Mouse (Mus musculus): Measurements from ENCODE around the gene Plekha7. TPM values are rescaled to one million over a fixed set of nuclear protein-coding genes. Genes with fewer than 3 reads are reported as not detected.

The Plekha7 gene
- polyA plus RNA-seq, 1 experiment from 2014 or later = 3.4 TPM

DNA sequence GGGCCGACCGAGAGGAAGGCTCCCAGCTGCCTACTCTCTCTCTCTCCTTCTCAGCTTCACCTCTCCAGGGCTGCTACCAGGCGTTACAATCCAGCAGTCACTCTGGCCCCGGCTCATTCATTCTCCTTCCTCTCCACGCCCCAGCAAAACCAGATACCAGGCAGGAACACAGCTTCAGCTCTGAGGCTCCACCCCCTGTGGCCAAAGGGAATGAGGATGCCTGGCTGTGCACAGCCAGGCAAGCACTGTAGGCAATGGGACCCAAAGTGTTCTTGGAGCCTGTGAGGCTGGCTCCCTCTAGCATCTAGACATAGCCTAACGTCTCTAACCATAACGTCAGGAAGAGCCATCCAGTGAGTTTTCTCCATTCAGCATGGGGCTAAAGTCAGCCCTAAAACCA is 109.8 kb downstream of the Plekha7 start:
- Histone ChIP-seq H3K36me3 (replicated peaks) (no peaks in the 10 kb centered on the region), H3K4me1 (replicated peaks) (peaks cover 13% of the 10 kb centered on the region; the same call in 1 of the 2 replicates), H3K9me3 (replicated peaks) (no peaks in the 10 kb centered on the region), H3K27ac (replicated peaks) (no peak overlapping the region), H3K4me2 (no peak overlapping the region), H3K9ac (no peak overlapping the region), H3K27me3 (no peaks in the 10 kb centered on the region), H3K4me3 (replicated peaks) (no peak overlapping the region)
- 12% methylated on average over 7 of the region's 7 CpGs for whole genome bisulfite sequencing (ENCODE audit: insufficient replicate concordance)
- no peak; the same call in 1 of the 2 replicates for ATAC-seq (ENCODE audit: insufficient read depth)

- H3K27ac ChIP-seq (replicated peaks) = no peak overlapping the region
These were observed 111.0 kb downstream of the Plekha7 start for GRCm38 (mm10) chr7:116196974-116197679.

DNA sequence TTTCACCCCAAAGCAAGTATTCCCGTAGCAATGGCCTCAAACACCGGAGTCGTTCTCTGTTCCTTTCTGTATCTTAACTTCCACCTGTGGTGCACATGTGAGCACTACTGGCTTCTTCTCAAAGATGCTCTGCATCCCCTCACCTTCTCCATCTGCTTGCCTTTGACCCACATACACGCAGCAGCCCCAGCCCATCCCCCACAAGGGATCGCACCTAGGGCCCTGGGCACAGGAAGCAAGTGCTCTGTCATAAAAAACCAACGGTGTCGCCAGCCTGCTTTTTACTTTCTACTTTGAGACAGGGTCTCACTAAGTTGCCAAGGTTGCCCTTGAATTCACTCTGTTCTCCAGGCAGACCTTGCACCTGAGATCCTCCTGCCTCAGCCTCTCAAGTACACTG is 113.2 kb downstream of the Plekha7 start:
- no peak for ATAC-seq (ENCODE audit: insufficient read depth)
- no peak overlapping the region for H3K27ac ChIP-seq (replicated peaks)
- H3K4me1 ChIP-seq (replicated peaks) = peaks cover 4% of the 10 kb centered on the region; the same call in 1 of the 2 replicates
- H3K36me3 ChIP-seq (replicated peaks) = no peaks in the 10 kb centered on the region
- WGBS (ENCODE audit: insufficient replicate concordance) = 59% methylated on average over 7 of the region's 7 CpGs
- no peaks in the 10 kb centered on the region for H3K27me3 ChIP-seq
- H3K4me2 ChIP-seq = no peak overlapping the region
- H3K4me3 ChIP-seq (replicated peaks) = no peak overlapping the region
- H3K9me3 ChIP-seq (replicated peaks) = no peaks in the 10 kb centered on the region
- H3K9ac ChIP-seq = no peak overlapping the region

More at GRCm38 (mm10) chr7:116196974-116197679, 111.0 kb downstream of the Plekha7 start:
- Histone ChIP-seq H3K9me3 (replicated peaks) (no peaks in the 10 kb centered on the region), H3K9ac (no peak overlapping the region), H3K27me3 (no peaks in the 10 kb centered on the region), H3K36me3 (replicated peaks) (no peaks in the 10 kb centered on the region), H3K4me1 (replicated peaks) (peaks cover 10% of the 10 kb centered on the region; the same call in 1 of the 2 replicates), H3K4me3 (replicated peaks) (no peak overlapping the region), H3K4me2 (no peak overlapping the region)
- ATAC-seq (ENCODE audit: insufficient read depth) = no peak
- 53% methylated on average over 8 of the region's 8 CpGs for WGBS (ENCODE audit: insufficient replicate concordance)

GRCm38 (mm10) chr7:116192966-116193365 is 115.2 kb downstream of the Plekha7 start:
- WGBS (ENCODE audit: insufficient replicate concordance) = 63% methylated on average over 7 of the region's 7 CpGs
- Histone ChIP-seq H3K9ac (no peak overlapping the region), H3K4me2 (no peak overlapping the region), H3K36me3 (replicated peaks) (no peaks in the 10 kb centered on the region), H3K27me3 (no peaks in the 10 kb centered on the region), H3K4me3 (replicated peaks) (no peak overlapping the region), H3K4me1 (replicated peaks) (no peaks in the 10 kb centered on the region; the same call in 1 of the 2 replicates), H3K9me3 (replicated peaks) (no peaks in the 10 kb centered on the region), H3K27ac (replicated peaks) (no peak overlapping the region)
- ATAC-seq (ENCODE audit: insufficient read depth) = no peak

DNA sequence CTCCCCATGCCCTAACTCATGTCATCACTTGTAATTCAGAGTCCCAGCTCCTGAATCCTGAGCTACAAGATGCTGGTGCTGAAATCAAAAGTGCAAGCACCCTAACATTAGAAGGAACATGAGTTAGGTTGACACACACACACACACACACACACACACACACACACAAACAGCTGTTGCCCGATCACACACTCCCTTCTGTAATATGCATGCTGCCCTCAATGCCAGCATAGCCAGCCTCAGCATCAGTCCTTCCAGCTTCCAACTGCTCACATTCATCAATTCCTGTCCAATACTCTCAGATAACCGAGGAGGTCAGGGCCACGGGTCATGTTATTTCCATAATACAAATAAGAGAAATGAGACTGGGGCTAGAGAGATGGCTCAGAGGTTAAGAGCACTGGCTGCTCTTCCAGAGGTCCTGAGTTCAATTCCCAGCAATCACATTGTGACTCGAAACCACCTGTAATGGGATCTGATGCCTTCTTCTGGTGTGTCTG is 116.0 kb downstream of the Plekha7 start:
- no peak overlapping the region for H3K4me3 ChIP-seq (replicated peaks)
- H3K9ac ChIP-seq = no peak overlapping the region
- 49% methylated on average over 4 of the region's 4 CpGs for WGBS (ENCODE audit: insufficient replicate concordance)
- no peaks in the 10 kb centered on the region for H3K4me1 ChIP-seq (replicated peaks)
- no peaks in the 10 kb centered on the region for H3K9me3 ChIP-seq (replicated peaks)
- H3K36me3 ChIP-seq (replicated peaks) = no peaks in the 10 kb centered on the region
- H3K27ac ChIP-seq (replicated peaks) = no peak overlapping the region
- H3K27me3 ChIP-seq = no peaks in the 10 kb centered on the region
- no peak overlapping the region for H3K4me2 ChIP-seq
- no peak for ATAC-seq (ENCODE audit: insufficient read depth)

- 31% methylated on average over 3 of the region's 3 CpGs for WGBS (ENCODE audit: insufficient replicate concordance)
- Histone ChIP-seq H3K4me2 (no peak overlapping the region), H3K9ac (no peak overlapping the region), H3K4me1 (replicated peaks) (no peaks in the 10 kb centered on the region), H3K4me3 (replicated peaks) (no peak overlapping the region), H3K27ac (replicated peaks) (no peak overlapping the region), H3K27me3 (no peaks in the 10 kb centered on the region), H3K36me3 (replicated peaks) (no peaks in the 10 kb centered on the region), H3K9me3 (replicated peaks) (no peaks in the 10 kb centered on the region)
- ATAC-seq (ENCODE audit: insufficient read depth) = no peak
These were observed 117.0 kb downstream of the Plekha7 start for GRCm38 (mm10) chr7:116191138-116191537.

DNA sequence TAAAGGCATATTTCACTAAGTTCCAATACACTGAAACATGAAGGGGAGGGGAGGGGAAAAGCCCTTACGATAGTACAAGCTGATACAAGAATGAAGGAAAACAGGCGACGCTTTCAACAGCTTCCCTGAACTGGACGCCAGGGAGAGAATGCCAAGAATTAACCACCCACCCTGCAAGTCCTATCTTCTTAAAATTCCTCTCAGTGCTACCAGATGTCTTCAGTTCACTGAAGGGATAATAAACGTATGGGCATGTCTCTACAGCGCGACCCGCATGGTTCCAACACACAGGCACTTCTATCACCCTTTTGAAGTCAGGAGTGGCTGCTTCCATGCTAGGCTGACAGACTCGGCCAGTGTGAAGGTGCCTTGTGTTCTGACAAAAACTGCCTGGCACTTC is 118.5 kb downstream of the Plekha7 start:
- Histone ChIP-seq H3K27me3 (no peaks in the 10 kb centered on the region), H3K4me3 (replicated peaks) (no peak overlapping the region), H3K4me2 (no peak overlapping the region), H3K36me3 (replicated peaks) (no peaks in the 10 kb centered on the region), H3K27ac (replicated peaks) (no peak overlapping the region), H3K9ac (no peak overlapping the region), H3K4me1 (replicated peaks) (no peaks in the 10 kb centered on the region), H3K9me3 (replicated peaks) (no peaks in the 10 kb centered on the region)
- no peak for ATAC-seq (ENCODE audit: insufficient read depth)
- WGBS (ENCODE audit: insufficient replicate concordance) = 62% methylated on average over 9 of the region's 9 CpGs

DNA sequence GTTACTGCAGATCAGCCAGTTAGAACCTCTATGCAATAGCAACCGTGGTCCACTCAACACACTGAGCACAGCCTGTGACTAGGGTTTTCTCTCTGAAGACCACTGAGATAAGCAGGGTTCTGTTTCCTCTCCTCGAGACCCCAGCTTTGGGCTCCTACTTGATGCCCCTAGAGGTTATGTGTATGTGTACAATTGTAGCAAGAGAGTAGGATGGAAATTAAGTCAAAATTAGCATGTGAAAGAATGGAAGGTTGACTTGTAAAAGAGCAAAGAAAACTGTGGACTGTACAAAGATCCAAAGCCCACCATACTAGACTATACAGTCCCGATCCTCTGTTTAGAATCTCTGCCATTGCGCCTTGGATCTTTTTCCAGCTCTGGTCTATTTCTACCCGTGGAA is 119.8 kb downstream of the Plekha7 start:
- 70% methylated on average over 5 of the region's 5 CpGs for WGBS (ENCODE audit: insufficient replicate concordance)
- Histone ChIP-seq H3K9me3 (replicated peaks) (no peaks in the 10 kb centered on the region), H3K9ac (no peak overlapping the region), H3K4me1 (replicated peaks) (peaks cover 5% of the 10 kb centered on the region; the same call in 1 of the 2 replicates), H3K4me2 (no peak overlapping the region), H3K4me3 (replicated peaks) (no peak overlapping the region), H3K27ac (replicated peaks) (no peak overlapping the region), H3K27me3 (no peaks in the 10 kb centered on the region), H3K36me3 (replicated peaks) (no peaks in the 10 kb centered on the region)
- no peak for ATAC-seq (ENCODE audit: insufficient read depth)

DNA sequence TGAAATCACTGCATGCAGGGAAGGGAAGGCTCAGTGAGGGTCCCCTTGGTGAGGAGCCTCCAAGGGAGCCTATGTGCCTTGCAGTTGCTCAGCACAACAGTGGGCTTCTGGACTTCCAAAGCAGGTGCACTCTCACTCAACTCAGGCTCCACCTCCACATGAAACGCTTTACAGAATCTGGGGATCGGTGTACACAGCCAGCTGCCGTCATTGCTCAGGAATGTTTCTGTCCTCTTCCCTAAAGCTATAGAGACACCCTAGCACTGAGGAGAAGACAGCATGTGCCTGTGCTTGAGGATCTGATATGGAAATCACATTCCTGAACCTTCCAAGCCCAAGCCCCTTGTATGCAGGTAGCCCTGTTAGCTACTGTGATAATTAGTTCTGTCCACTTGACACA is 120.7 kb downstream of the Plekha7 start:
- no peaks in the 10 kb centered on the region for H3K36me3 ChIP-seq (replicated peaks)
- no peaks in the 10 kb centered on the region for H3K27me3 ChIP-seq
- no peak overlapping the region for H3K27ac ChIP-seq (replicated peaks)
- H3K9me3 ChIP-seq (replicated peaks) = no peaks in the 10 kb centered on the region
- H3K4me2 ChIP-seq = no peak overlapping the region
- no peak overlapping the region for H3K4me3 ChIP-seq (replicated peaks)
- peaks cover 5% of the 10 kb centered on the region; the same call in 1 of the 2 replicates for H3K4me1 ChIP-seq (replicated peaks)
- no peak overlapping the region for H3K9ac ChIP-seq
- ATAC-seq (ENCODE audit: insufficient read depth) = no peak
- WGBS (ENCODE audit: insufficient replicate concordance) = 68% methylated on average over 3 of the region's 3 CpGs

- Histone ChIP-seq H3K9me3 (replicated peaks) (no peaks in the 10 kb centered on the region), H3K36me3 (replicated peaks) (no peaks in the 10 kb centered on the region), H3K4me3 (replicated peaks) (no peak overlapping the region), H3K4me1 (replicated peaks) (peaks cover 5% of the 10 kb centered on the region; the same call in 1 of the 2 replicates), H3K27ac (replicated peaks) (no peak overlapping the region), H3K4me2 (no peak overlapping the region), H3K9ac (no peak overlapping the region), H3K27me3 (no peaks in the 10 kb centered on the region)
- 59% methylated on average over 1 of the region's 1 CpGs for WGBS (ENCODE audit: insufficient replicate concordance)
- no peak for ATAC-seq (ENCODE audit: insufficient read depth)
These were observed 121.3 kb downstream of the Plekha7 start for GRCm38 (mm10) chr7:116186847-116187246.

- no peak for ATAC-seq (ENCODE audit: insufficient read depth)
- no peak overlapping the region for H3K9ac ChIP-seq
- H3K4me2 ChIP-seq = no peak overlapping the region
- no peaks in the 10 kb centered on the region for H3K27me3 ChIP-seq
- WGBS (ENCODE audit: insufficient replicate concordance) = 73% methylated on average over 5 of the region's 5 CpGs
- H3K27ac ChIP-seq (replicated peaks) = no peak overlapping the region
- peaks cover 5% of the 10 kb centered on the region; the same call in 1 of the 2 replicates for H3K4me1 ChIP-seq (replicated peaks)
- no peak overlapping the region for H3K4me3 ChIP-seq (replicated peaks)
- H3K9me3 ChIP-seq (replicated peaks) = no peaks in the 10 kb centered on the region
- no peaks in the 10 kb centered on the region for H3K36me3 ChIP-seq (replicated peaks)
These were observed 122.0 kb downstream of the Plekha7 start for GRCm38 (mm10) chr7:116186156-116186555.

Measured in liver, embryonic 15.5 days (tissue).